Mouse (Mus musculus) kidney, postnatal 25 days (tissue): ENCODE measurements around the gene Schip1.

Experiments used
- DNase-seq, 2 experiments: peaks; one replicate each; pipeline ENCODE4 v3.0.0; 2021; ENCODE audit warnings: mixed read lengths in 2 of 2

The Schip1 gene

DNA sequence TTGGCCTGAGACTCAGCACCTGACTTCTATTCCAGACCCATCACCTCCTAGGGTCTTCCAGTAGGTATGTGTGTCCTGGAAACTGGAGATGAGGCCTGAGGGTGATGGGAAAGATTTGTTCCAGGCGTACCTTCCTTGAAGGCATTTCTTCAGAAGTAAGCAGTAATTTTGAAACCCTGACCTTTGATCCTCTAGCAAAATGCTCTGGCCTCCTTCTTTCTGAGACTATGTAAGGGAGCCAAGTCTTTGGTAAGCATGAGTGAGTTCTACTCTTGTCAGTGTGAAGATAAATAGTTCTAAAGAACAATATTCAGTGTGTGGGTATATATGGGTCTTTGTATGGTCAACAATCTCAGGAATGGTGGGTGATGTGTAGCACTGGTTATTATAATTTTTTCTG, 65.8 kb downstream of the Schip1 start:
- DNase-seq: no peak

DNA sequence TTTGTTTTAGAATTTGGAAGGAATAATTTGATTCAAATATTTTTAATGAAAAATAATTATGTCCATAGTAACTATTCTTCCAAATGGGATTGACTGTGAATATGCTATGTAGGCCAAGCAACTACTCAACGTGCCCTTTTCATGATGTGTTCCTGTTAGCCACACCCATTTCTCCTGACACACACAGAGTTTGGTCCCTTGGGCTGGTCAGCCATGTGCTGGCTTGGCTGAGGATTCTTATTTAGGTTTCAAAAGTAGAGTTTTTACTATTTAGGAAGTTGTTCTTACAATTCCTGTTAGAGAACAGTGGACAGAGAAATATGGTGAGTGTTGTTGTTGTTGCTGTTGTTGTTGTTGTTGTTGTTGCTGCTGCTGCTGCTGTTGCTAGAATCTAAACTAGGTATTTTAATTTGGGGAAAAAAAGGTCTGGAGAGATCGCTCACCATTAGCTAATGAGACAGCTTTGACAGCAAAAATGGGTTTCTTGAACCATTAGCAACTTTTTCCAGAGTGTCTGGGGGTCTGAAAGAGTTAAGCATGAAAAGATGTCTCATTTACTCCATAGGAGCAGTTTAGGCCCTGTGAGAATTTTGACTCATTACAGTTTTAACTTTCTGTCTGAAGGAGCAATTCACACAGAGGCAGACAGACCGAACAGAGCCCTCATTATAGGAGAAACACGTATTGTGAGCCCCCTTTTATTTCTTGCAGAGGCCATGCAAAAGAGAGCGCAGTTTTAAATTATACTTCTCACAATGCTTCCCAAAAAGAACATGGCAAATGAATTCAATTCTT, 74.4 kb downstream of the Schip1 start:
- DNase-seq: no peak

DNA sequence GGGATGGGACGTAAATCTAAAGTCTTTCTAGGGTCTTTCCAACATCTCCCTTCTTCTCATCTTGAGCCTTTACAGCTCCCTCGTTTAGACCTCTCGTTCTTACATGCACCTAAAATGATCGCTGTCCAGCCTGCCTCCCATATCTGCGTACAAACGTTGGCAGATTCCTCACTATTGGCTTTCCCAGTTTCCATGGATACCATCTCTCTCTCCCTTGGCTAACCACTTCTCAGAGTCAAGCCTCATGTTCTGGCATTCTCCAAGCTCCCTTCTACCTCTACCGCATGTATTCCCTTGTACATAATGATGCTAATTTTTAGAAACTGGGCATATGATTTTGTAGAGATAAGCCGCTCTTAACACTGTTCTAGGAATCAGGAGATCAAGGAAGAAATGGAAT, 86.1 kb downstream of the Schip1 start:
- DNase-seq: no peak

DNA sequence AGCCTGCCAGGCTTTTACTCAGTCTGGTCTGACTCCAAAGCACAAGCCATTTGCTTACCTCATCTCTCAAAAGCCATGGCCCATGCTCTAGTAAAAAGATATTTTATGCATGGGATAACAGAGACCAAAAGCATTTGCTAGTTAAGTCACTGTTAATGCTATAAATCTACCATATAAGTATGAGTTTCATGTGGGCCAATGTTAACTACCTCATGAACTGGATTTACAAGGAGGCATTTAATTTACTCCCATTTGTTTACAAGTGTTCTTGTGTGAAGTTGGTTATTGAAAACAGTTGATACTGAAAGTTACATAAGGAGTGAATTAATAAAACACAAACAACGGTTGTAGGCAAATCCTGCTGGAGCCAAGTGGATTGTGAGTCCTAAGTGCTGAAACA, 95.6 kb downstream of the Schip1 start:
- no peak for DNase-seq

GRCm38 (mm10) chr3:68160760-68161159, 96.2 kb downstream of the Schip1 start:
- DNase-seq: no peak

DNA sequence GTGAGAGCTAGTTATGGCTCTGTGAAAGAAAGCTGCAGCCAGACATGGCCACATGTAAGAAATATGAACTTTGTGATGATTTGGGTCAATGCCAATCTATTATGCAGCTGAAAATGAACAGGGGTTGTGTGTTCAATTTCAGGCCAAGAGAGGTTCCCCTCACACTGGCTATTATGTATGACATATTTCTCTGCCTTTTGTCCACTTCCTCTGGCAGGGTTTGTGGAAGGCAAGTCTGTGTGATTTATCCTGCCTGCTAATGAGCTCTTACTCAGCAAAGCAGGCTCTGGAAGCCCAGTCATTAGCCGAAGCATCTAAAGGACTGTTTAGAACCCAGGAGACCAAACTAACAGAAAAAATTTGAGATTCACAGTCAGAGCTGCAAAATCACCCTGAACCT, 113.6 kb downstream of the Schip1 start:
- no peak for DNase-seq

GRCm38 (mm10) chr3:68187471-68187870, 122.9 kb downstream of the Schip1 start:
- no peak for DNase-seq

GRCm38 (mm10) chr3:68189100-68189499, 124.5 kb downstream of the Schip1 start:
- DNase-seq: no peak

GRCm38 (mm10) chr3:68196933-68197332, 132.3 kb downstream of the Schip1 start:
- DNase-seq: no peak

- DNase-seq: no peak
Observed at GRCm38 (mm10) chr3:68201214-68201613, 136.6 kb downstream of the Schip1 start.

- no peak for DNase-seq
Observed at GRCm38 (mm10) chr3:68202162-68202902, 137.7 kb downstream of the Schip1 start.

GRCm38 (mm10) chr3:68203934-68204467, 139.4 kb downstream of the Schip1 start:
- no peak for DNase-seq

DNA sequence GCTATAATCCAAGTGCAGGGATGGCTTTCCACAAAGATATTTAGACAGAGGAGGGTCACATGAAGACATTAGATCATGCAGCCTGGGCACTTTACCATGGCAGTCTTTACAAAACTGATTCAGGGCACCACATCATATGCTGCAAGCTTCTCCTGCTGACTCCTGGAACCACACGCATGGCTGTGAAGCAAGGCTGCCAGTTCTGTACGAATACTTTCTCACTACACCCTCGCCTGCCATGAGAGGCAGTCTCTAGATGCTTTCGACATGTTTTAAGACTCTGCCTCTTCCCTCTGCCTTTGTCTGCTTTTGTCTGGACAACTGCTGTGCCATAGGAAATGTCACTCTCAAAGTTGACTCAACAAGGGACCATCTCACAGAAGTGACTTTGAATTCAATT, 145.8 kb downstream of the Schip1 start:
- no peak for DNase-seq

- DNase-seq: no peak
Observed at GRCm38 (mm10) chr3:68221452-68221851, 156.8 kb downstream of the Schip1 start.

DNA sequence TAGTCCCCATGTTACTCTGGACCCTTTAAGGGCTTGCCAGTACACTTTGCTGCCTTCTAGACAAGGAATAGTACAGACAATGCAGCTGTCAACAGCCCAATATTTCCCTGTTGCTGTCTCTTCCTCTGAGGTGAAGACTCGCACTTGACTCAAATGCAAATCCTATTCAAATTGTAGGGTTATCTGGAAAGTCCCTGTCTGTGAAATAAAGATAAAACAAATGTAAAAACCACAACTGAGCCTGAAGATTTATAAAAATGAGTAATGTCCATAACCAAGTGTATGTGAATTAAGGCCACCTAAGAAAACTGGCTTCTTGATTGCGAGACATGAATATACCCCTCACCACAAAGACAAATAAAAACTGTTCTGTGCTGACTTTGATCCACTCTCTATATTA, 175.3 kb downstream of the Schip1 start:
- no peak for DNase-seq

- no peak for DNase-seq
Observed at GRCm38 (mm10) chr3:68243239-68243638, 178.6 kb downstream of the Schip1 start.

GRCm38 (mm10) chr3:68246154-68246553, 181.6 kb downstream of the Schip1 start:
- DNase-seq: no peak

DNA sequence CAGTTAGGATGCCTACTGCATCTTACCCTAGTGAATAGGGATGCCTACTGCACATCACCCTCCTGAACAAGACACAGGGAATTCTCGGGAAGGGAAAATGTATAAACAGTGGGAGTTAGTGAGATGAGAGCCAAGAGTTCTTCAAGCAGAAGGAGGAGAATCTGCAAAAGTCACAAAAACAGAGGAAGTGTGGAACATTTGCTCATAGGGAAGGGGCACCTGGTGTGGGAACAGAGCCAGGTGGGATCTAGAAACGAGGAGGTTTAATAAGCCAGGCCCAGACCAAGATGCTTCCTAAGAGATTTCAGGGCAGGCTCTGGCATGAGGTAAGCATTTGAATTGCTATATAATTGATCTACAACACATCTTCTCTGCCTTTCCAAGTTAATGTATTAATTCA, 186.0 kb downstream of the Schip1 start:
- no peak for DNase-seq

GRCm38 (mm10) chr3:68252335-68252734, 187.7 kb downstream of the Schip1 start:
- no peak for DNase-seq

DNA sequence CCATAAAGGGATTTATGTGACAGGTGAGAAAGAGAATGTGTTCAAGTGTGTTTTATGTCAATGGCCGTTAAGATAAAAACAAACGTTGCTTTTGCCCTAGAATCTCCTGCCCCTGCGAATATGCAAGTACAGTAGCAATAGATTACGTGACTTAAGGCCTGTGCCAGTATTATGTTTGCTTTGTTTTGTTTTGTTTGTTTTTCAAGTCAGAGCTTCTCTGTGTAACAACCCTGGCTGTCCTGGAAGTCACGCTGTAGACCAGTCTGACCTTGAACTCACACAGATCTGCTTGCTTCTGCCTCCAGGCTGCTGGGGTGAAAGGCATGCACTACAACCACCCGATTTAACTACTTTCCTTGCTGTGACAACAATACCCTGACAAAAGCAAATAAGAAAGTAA, 197.7 kb downstream of the Schip1 start:
- no peak for DNase-seq

DNA sequence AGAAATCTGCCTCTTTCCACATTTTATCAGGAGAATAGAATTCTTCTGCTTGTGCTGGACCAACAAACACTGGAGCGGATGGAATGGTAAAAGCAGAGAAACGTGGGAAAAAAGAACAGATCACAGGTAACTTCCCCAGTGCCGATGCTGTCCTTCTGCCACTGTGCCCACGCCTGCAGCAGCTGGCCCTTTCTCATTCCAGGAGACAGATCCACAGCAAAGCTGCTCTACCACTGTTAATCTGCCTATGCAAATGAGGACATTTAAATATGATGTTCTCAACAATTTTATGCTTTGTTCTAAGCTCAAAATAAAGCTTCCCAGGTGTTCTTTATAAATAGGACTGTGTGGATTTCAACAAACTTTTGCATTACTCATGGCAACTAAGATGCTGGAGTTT, 203.3 kb downstream of the Schip1 start:
- no peak for DNase-seq

GRCm38 (mm10) chr3:68269251-68269650, 204.6 kb downstream of the Schip1 start:
- DNase-seq: no peak

DNA sequence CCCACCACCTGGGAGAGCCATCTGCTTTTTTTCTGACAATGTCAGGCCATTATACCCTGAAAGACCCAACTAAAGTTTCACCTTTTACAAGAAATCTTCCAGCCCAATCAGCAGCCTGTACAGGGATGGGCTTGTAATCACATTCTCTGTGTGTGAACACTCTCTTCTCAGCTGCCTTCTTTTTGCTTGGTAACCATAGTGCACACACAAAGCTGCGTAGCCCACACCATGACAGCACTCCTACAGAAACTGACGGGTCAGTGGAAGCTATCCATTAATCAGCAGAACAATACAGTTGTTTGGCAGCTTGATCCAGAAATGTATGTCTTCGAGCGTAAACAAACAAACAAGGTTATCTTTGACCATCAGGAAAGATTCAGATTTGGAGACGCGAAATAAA, 205.6 kb downstream of the Schip1 start:
- no peak for DNase-seq

- DNase-seq: no peak
Observed at GRCm38 (mm10) chr3:68271457-68271856, 206.9 kb downstream of the Schip1 start.
